Mouse (Mus musculus): ENCODE results near the gene Serpine2.

DNA sequence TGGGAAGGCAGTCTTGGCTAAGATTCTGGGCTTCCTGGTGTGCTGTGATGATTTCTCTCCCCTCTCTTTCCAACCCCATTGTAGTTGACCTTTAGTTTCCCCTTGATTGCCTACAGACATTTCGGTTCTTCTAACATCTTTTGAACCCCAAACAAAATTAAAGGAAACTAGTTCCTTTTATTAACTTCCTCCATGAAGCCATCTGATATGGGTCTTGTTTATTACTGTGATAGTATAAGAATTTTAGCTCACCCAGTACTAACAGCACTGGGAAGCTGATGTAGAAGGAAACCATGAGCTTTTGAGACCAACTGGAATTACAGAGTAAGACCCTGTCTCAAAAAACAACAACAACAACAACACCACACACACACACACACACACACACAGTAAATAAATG is 92.7 kb downstream of the Serpine2 start:
- TF ChIP-seq CTCF (IDR thresholded peaks at IDR 0.05; ENCODE audit: borderline replicate concordance, control insufficient read depth, extremely low read depth, insufficient read depth, low read length, poor library complexity) (no peak), POLR2A (IDR thresholded peaks at IDR 0.05; ENCODE audit: control insufficient read depth, extremely low read depth, insufficient read depth, low read length, poor library complexity) (no peak)

Measured in thymus, adult 2 months (tissue).